In genomic region chr14:103650413-103651101, GRCm38 (mm10) we compare ENCODE assay signal across 7 mouse cellular contexts. TPM values are rescaled to one million over a fixed set of nuclear protein-coding genes. Genes with fewer than 3 reads are reported as not detected.
DNase-seq lines count a peak whose midpoint lies in the region; ATAC-seq and TF ChIP-seq lines count a peak whose summit lies in the region.

No protein-coding gene starts in this region.

- ATAC-seq in granulocyte monocyte progenitor cell, adult 5-6 weeks (replicated peaks; ENCODE audit: poor library complexity, severe bottlenecking), result peak; percentile 13
- ATAC-seq in limb, embryonic 15.5 days (ENCODE audit: insufficient number of reproducible peaks, low FRiP score, low TSS enrichment, low read depth), result 0 out of 2 replicates have a peak, but pooled peaks have one; percentile 32
- peak; percentile 81 for ATAC-seq in midbrain, embryonic 15.5 days (replicated peaks)

- 1% methylated on average over 62 of the region's 67 CpGs for WGBS in kidney, adult 2 months
- WGBS in limb, embryonic 15.5 days, result under 1% methylated on average over 61 of the region's 67 CpGs
- WGBS in midbrain, embryonic 15.5 days, result under 1% methylated on average over 59 of the region's 67 CpGs

- H3K4me1 ChIP-seq in kidney, adult 2 months (ENCODE audit: control insufficient read depth, insufficient read depth, low read length), result no peaks in the 10 kb centered on the region
- H3K4me1 ChIP-seq in limb, embryonic 15.5 days, result peaks cover 17% of the 10 kb centered on the region
- H3K4me1 ChIP-seq in midbrain, embryonic 15.5 days, result peaks cover 54% of the 10 kb centered on the region

- no peak overlapping the region for H3K27ac ChIP-seq in kidney, adult 2 months (ENCODE audit: insufficient read depth, low read depth, low read length)
- peak overlapping the region; percentile 43 for H3K27ac ChIP-seq in limb, embryonic 15.5 days
- H3K27ac ChIP-seq in midbrain, embryonic 15.5 days, result peak overlapping the region; percentile 97

- H3K9ac ChIP-seq in limb, embryonic 15.5 days, result peak overlapping the region; percentile 42
- peak overlapping the region; percentile 91 for H3K9ac ChIP-seq in midbrain, embryonic 15.5 days

- no peaks in the 10 kb centered on the region for H3K36me3 ChIP-seq in kidney, adult 2 months (ENCODE audit: control insufficient read depth, insufficient read depth, low read length)
- no peaks in the 10 kb centered on the region for H3K36me3 ChIP-seq in limb, embryonic 15.5 days
- H3K36me3 ChIP-seq in midbrain, embryonic 15.5 days (replicated peaks), result no peaks in the 10 kb centered on the region

- DNase-seq in adrenal gland, adult 2 months, result peak; percentile 61
- DNase-seq in cerebellum, postnatal 25 days, result peak; percentile 87 to 91
- peak; percentile 65 for DNase-seq in kidney, adult 2 months
- peak; percentile 67 to 78 for DNase-seq in spleen, adult 18-20 months

- peak overlapping the region; percentile 58 for H3K4me3 ChIP-seq in kidney, adult 2 months (ENCODE audit: insufficient read depth, low read depth, low read length)
- H3K4me3 ChIP-seq in limb, embryonic 15.5 days, result peak overlapping the region; percentile 72
- H3K4me3 ChIP-seq in midbrain, embryonic 15.5 days, result peak overlapping the region; percentile 100

- H3K4me2 ChIP-seq in limb, embryonic 15.5 days, result peak overlapping the region; percentile 100
- peak overlapping the region; percentile 67 for H3K4me2 ChIP-seq in midbrain, embryonic 15.5 days

- H3K27me3 ChIP-seq in kidney, adult 2 months (replicated peaks; ENCODE audit: control insufficient read depth, insufficient read depth, low read length), result no peaks in the 10 kb centered on the region
- H3K27me3 ChIP-seq in limb, embryonic 15.5 days, result peaks cover 23% of the 10 kb centered on the region
- H3K27me3 ChIP-seq in midbrain, embryonic 15.5 days (replicated peaks), result no peaks in the 10 kb centered on the region

- no peak for TF ChIP-seq CTCF in kidney, adult 2 months (conservative IDR thresholded peaks at IDR 0.05; ENCODE audit: insufficient read depth, insufficient read length, low read depth, low read length)

- TF ChIP-seq POLR2A in kidney, adult 2 months (IDR thresholded peaks at IDR 0.05; ENCODE audit: low read depth, low read length), result no peak

- no peaks in the 10 kb centered on the region for H3K9me3 ChIP-seq in limb, embryonic 15.5 days
- no peaks in the 10 kb centered on the region for H3K9me3 ChIP-seq in midbrain, embryonic 15.5 days

RNA-seq across cellular contexts. Expression of gene Slain1, which starts 0.5 kb away (rescaled TPM):
- 1 to 10 TPM; 1.5 to 2.9 TPM for total RNA-seq in adrenal gland, adult 2 months (2021)
- polyA plus RNA-seq in adrenal gland, adult 2 months (2012; rRNA removed), result 2.9 TPM in 2 replicates
- 4.7 and 10.5 TPM in 2 replicates for total RNA-seq in granulocyte monocyte progenitor cell, adult 5-6 weeks (2014; fragmentation: Nextera tagmentation)
- total RNA-seq in granulocyte monocyte progenitor cell, adult 5-6 weeks (2017), result 3.1 and 8.2 TPM in 2 replicates
- 3.8 and 4.1 TPM in 2 replicates for polyA plus RNA-seq in kidney, adult 2 months (2012; rRNA removed)
- polyA plus RNA-seq in limb, embryonic 15.5 days (2015; fragmentation: Nextera tagmentation; extraction: Ambion mirVana), result 0.68 and 1.3 TPM in 2 replicates
- 21.7 TPM in 2 replicates for polyA plus RNA-seq in midbrain, embryonic 15.5 days (2015; fragmentation: Nextera tagmentation; extraction: Ambion mirVana)

Comparison
In these comparisons a context has a peak if more than half of its experiments do, and no peak if none do; other contexts are left out.
1. ATAC-seq: peak in every context shown above with its lines; median percentile 81 in midbrain, embryonic 15.5 days; 32 in limb, embryonic 15.5 days; 13 in granulocyte monocyte progenitor cell, adult 5-6 weeks.